Mouse (Mus musculus) hindbrain, embryonic 14.5 days (tissue): ENCODE results near the gene Mrps27. TPM values are rescaled to one million over a fixed set of nuclear protein-coding genes. Genes with fewer than 3 reads are reported as not detected.

Experiments
- ATAC-seq: fragments of 200-750 bp; cut with Nextera tagmentation; 2 replicates; pipeline ENCODE4 v1.8.0; 2017; ENCODE audit warnings: moderate number of reproducible peaks, mild to moderate bottlenecking, moderate TSS enrichment, moderate library complexity; ENCODE audit not compliant: low FRiP score
- DNase-seq: peaks from one replicate; pipeline ENCODE4 v3.0.0-alpha.2; 2015; ENCODE audit warnings: low spot score
- H3K27ac ChIP-seq: fragments of 300-500 bp; sonication (generic); 2 replicates; pipeline ENCODE4 v1.5.1; 2014; ENCODE audit warnings: mild to moderate bottlenecking, moderate library complexity
- H3K27me3 ChIP-seq: fragments of 300-500 bp; sonication (generic); 2 replicates; pipeline ENCODE4 v1.6.1; 2014; ENCODE audit warnings: mild to moderate bottlenecking, low read length, mixed read lengths; ENCODE audit not compliant: control insufficient read depth, insufficient read depth
- H3K36me3 ChIP-seq: fragments of 300-500 bp; sonication (generic); replicated peaks from 2 replicates; pipeline ENCODE4 v1.6.1; 2014; ENCODE audit not compliant: control insufficient read depth, insufficient read depth
- H3K4me1 ChIP-seq: fragments of 300-500 bp; sonication (generic); replicated peaks from 2 replicates; pipeline ENCODE4 v1.6.1; 2014; ENCODE audit warnings: antibody characterized with exemption, low read length, mixed read lengths; ENCODE audit not compliant: control insufficient read depth, insufficient read depth
- H3K4me2 ChIP-seq: fragments of 300-500 bp; sonication (generic); replicated peaks from 2 replicates; pipeline ENCODE4 v1.6.1; 2014; ENCODE audit warnings: mild to moderate bottlenecking, moderate library complexity
- H3K4me3 ChIP-seq: fragments of 300-500 bp; sonication (generic); replicated peaks from 2 replicates; pipeline ENCODE4 v1.5.1; 2014; ENCODE audit warnings: mild to moderate bottlenecking, low read length
- H3K9ac ChIP-seq: fragments of 300-500 bp; sonication (generic); 2 replicates; pipeline ENCODE4 v1.6.1; 2014
- H3K9me3 ChIP-seq: fragments of 300-500 bp; sonication (generic); 2 replicates; pipeline ENCODE4 v1.6.1; 2016; ENCODE audit warnings: low read length; ENCODE audit not compliant: control insufficient read depth
- WGBS: fragments of 180-500 bp; shearing (Covaris S2); extraction: QIAGEN DNeasy Blood & Tissue Kit; methylation state at CpG from one replicate; pipeline ENCODE4 v1.1.7; 2014; 5-methylcytosine and 5-hydroxymethylcytosine counted together
- polyA plus RNA-seq: library from polyadenylated mRNA; unstranded; fragments of >200 nt; fragmentation: Nextera tagmentation; extraction: Ambion mirVana; gene quantifications from 2 replicates; pipeline ENCODE4 v1.2.1, GENCODE M21; 2014

Mrps27 gene
- polyA plus RNA-seq, 1 experiment from 2014 or later, result 40.0 TPM

DNA sequence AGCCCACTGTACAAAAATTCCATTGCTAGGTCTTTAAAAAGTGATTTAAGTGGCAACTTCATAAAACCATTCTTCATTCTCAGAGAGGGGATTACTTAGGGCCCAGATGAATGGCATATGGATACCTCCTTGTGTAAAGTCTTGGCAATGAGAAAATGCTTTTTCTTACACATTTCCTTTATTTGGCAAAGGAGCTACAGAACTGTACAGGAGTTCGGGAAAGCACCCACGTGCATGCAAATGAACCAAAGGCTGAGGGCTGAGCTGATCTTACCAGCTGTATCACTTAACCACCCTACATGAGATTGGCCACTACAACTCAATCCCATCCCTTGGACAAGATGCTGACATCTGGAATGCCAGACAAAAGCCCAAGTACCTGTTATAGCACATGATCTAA lies 95.6 kb downstream of the Mrps27 start:
- H3K4me1 ChIP-seq, result peaks cover 31% of the 10 kb centered on the region
- no peak overlapping the region for H3K4me3 ChIP-seq
- DNase-seq (no peak), ATAC-seq (no peak)
- H3K9ac ChIP-seq, result no peak overlapping the region
- no peak overlapping the region for H3K4me2 ChIP-seq
- H3K27me3 ChIP-seq, result no peaks in the 10 kb centered on the region
- H3K36me3 ChIP-seq, result peaks cover 72% of the 10 kb centered on the region
- H3K9me3 ChIP-seq, result no peaks in the 10 kb centered on the region
- no peak overlapping the region for H3K27ac ChIP-seq
- 93% methylated on average over 2 of the region's 2 CpGs for WGBS

DNA sequence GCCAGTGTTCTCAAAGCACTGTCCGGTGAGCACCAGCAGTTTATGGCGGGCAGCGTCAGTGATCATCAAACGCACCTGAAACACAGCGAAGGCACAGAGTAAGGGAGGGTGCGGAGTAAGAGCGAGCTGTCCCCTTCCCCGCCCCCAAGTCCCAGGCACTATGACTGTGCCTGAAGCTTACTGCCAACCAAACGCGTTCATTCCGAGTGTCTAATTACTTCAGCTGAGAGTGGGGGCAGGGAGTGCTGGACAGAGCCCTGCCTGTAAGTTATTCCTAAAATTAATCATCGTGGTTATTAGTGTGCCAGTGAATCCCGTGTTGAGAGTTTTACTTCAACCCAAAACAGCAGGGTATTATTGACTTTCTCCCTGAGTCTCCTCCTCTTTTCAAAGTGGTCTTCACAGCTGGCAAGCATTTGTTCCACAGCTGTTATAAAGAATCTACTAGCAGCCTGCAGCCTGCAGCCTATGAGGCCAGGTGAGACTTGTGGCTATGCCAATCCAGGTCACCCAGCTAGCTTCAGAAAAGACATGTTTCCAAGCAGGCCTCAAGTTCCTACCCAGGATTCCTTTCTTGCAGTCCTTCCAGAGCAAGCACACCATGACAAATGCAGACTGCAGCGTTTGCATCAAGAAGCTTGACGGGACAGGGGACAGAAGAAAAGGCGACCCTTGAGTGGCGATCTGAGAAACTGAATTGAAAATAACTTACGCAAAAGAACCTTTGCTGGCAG lies 97.3 kb downstream of the Mrps27 start:
- no peak overlapping the region for H3K9ac ChIP-seq
- WGBS, result 31% methylated on average over 18 of the region's 18 CpGs
- ATAC-seq, result no peak
- H3K9me3 ChIP-seq, result no peaks in the 10 kb centered on the region
- H3K36me3 ChIP-seq, result peaks cover 56% of the 10 kb centered on the region
- peak overlapping the region; percentile 18; the same call in 1 of the 2 replicates for H3K27ac ChIP-seq
- peaks cover 48% of the 10 kb centered on the region for H3K4me1 ChIP-seq
- no peaks in the 10 kb centered on the region for H3K27me3 ChIP-seq
- H3K4me3 ChIP-seq, result no peak overlapping the region
- no peak for DNase-seq
- H3K4me2 ChIP-seq, result peak overlapping the region; percentile 39

GRCm38 (mm10) chr13:99442434-99443249 lies 98.1 kb downstream of the Mrps27 start:
- Histone ChIP-seq H3K36me3 (peaks cover 48% of the 10 kb centered on the region), H3K27me3 (no peaks in the 10 kb centered on the region), H3K4me3 (no peak overlapping the region), H3K9me3 (no peaks in the 10 kb centered on the region), H3K4me2 (peak overlapping the region; percentile 39), H3K27ac (peak overlapping the region; percentile 18), H3K9ac (no peak overlapping the region), H3K4me1 (peaks cover 55% of the 10 kb centered on the region)
- no peak for ATAC-seq
- no peak for DNase-seq
- WGBS, result 17% methylated on average over 12 of the region's 12 CpGs

DNA sequence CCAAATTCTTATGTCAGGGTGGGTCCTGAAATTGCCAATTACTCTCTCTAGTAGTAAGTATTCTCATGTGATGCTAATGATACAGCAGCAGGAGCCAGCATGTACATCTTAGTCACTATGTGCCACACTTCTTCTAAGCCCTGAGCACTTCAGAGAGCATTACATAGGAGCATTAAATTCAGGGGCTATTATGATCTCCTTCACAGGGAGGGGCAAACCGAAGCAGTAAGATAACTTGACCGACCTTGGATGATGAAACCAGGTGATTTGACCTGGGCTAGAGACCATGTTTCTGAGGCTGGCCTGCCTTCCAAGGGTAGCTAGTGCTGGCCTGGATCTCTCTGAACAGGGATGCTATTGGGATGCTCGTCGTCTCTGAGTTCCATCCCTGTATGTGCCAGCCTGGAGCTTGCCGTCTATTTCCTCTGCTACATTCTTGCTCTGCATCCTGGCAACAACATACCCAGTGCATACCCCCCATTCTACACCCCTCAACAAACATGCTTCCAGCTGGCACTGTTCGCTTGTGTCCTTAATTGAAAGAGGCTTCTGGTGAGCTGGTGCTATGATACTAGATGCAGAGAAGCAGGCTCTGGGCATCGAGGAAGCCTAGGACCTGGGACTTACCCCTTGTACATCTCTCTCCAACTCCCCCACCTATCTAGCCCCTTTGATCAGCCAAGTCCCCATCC lies 99.0 kb downstream of the Mrps27 start:
- H3K9me3 ChIP-seq, result no peaks in the 10 kb centered on the region
- DNase-seq (peak; percentile 66), ATAC-seq (peak; percentile 66)
- H3K4me3 ChIP-seq, result no peak overlapping the region; the same call in 1 of the 2 replicates
- H3K4me1 ChIP-seq, result peaks cover 65% of the 10 kb centered on the region
- 16% methylated on average over 7 of the region's 7 CpGs for WGBS
- peak overlapping the region; percentile 77 for H3K27ac ChIP-seq
- H3K36me3 ChIP-seq, result peaks cover 38% of the 10 kb centered on the region
- peak overlapping the region; percentile 39 for H3K4me2 ChIP-seq
- H3K9ac ChIP-seq, result peak overlapping the region; percentile 12; the same call in 1 of the 2 replicates
- no peaks in the 10 kb centered on the region for H3K27me3 ChIP-seq

DNA sequence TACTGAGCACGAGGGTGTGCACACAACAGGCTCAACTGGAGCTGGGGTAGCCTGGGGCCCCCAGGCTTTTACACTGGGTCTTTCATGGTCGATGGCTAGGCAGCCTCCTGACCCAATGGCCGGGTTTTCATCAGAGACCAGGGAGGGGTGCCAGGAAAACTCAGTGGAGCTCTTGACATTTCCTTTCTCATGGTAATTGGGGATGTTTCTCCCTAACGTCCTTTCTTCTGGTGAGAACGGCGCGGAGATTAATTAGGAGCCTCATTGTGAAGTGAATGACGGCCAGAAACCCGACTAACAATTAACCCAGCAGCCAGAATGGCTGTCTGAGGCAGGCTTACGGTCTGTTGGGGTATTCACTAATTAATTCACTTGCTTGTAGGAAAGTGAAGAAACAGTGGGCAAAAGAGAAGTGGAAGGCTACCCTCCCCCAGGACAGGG lies 99.9 kb downstream of the Mrps27 start:
- H3K4me1 ChIP-seq, result peaks cover 73% of the 10 kb centered on the region

DNA sequence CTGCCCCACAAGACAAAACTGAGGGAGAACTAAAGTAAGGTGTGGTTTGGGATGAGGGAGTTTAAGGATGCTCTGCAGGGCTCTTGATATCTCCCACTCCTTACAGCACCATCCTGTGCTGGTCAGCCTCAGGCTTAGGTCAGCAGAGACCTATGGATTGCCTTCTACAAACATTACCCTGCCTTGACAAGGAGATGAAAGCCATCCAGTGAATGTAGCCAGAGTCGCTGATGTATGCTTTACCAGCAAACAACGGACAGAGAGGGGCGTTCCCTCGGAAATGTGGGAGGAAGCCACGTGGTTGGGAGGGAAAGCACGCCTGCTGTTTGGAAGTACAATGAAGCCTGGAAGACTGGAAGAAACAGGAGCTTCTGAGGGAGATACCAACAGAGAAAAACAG lies 100.3 kb downstream of the Mrps27 start:
- peak overlapping the region; percentile 77 for H3K27ac ChIP-seq
- peak overlapping the region; percentile 39 for H3K4me2 ChIP-seq
- H3K27me3 ChIP-seq, result no peaks in the 10 kb centered on the region
- WGBS, result 1% methylated on average over 6 of the region's 6 CpGs
- no peak overlapping the region for H3K4me3 ChIP-seq
- H3K4me1 ChIP-seq, result peaks cover 76% of the 10 kb centered on the region
- H3K36me3 ChIP-seq, result peaks cover 26% of the 10 kb centered on the region
- peak overlapping the region; percentile 12 for H3K9ac ChIP-seq
- no peaks in the 10 kb centered on the region for H3K9me3 ChIP-seq
- ATAC-seq (peak; percentile 15; the same call in 1 of the 2 replicates), DNase-seq (peak; percentile 72)

More for the DNA sequence above, 99.9 kb downstream of the Mrps27 start:
- DNase-seq (peak; percentile 80), ATAC-seq (peak; percentile 80)
- Histone ChIP-seq H3K4me3 (no peak overlapping the region), H3K4me2 (peak overlapping the region; percentile 39), H3K36me3 (peaks cover 30% of the 10 kb centered on the region), H3K27me3 (no peaks in the 10 kb centered on the region), H3K9ac (peak overlapping the region; percentile 12), H3K27ac (peak overlapping the region; percentile 77), H3K9me3 (no peaks in the 10 kb centered on the region)
- 5% methylated on average over 10 of the region's 10 CpGs for WGBS

GRCm38 (mm10) chr13:99447002-99447401 lies 102.4 kb downstream of the Mrps27 start:
- Histone ChIP-seq H3K9ac (peak overlapping the region; percentile 39), H3K27me3 (no peaks in the 10 kb centered on the region), H3K27ac (peak overlapping the region; percentile 77), H3K4me1 (peaks cover 84% of the 10 kb centered on the region), H3K4me2 (peak overlapping the region; percentile 39), H3K4me3 (peak overlapping the region; percentile 17), H3K9me3 (no peaks in the 10 kb centered on the region), H3K36me3 (peaks cover 5% of the 10 kb centered on the region)
- DNase-seq (no peak), ATAC-seq (no peak)
- WGBS, result 19% methylated on average over 7 of the region's 7 CpGs

DNA sequence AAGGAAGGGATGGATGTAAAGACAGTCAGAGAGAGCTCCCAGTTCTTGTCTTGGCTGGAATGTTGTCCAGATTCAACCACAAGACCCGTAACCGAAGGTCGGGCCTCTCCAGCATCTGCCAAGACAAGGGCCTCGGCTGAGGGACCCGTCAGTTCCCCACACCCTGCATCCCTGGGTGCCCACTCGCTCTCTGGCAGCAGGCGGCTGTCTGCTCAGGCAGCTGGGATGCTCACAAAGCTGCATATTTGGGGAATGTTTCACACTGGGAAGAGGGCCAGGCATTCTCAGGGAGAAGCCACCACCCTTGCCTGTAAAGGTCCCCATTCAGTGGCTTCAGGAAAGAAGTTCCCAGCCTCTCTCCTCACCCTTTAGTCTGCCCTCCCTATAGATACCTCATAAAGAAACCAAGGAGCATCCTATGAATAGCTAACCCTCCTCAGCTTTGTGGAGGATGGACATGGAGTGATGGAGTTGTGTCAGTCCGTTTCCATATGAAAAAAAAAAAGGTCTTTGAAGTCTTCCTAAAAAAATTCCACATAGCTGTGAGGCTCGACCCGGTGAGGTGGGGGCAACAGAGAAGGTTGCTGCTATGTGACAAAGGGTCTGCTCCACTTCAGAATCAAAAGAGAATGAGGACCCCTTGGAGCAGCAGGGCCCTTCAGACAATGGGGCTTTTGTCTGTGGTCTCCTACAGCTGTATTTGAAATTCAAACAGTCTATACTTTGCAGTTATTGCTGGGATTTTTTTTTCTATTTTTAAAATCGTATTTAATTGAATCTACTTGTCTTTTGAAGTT lies 103.0 kb downstream of the Mrps27 start:
- DNase-seq (no peak), ATAC-seq (no peak)
- peak overlapping the region; percentile 17 for H3K4me3 ChIP-seq
- no peaks in the 10 kb centered on the region for H3K9me3 ChIP-seq
- H3K4me2 ChIP-seq, result peak overlapping the region; percentile 39
- peak overlapping the region; percentile 39; the same call in 1 of the 2 replicates for H3K9ac ChIP-seq
- H3K27ac ChIP-seq, result peak overlapping the region; percentile 77
- peaks cover 78% of the 10 kb centered on the region for H3K4me1 ChIP-seq
- H3K36me3 ChIP-seq, result no peaks in the 10 kb centered on the region
- H3K27me3 ChIP-seq, result no peaks in the 10 kb centered on the region
- WGBS, result 8% methylated on average over 11 of the region's 11 CpGs
